Mouse (Mus musculus) adrenal gland, postnatal 0 days (tissue): ENCODE results near the gene Ankib1. TPM values are rescaled to one million over a fixed set of nuclear protein-coding genes. Genes with fewer than 3 reads are reported as not detected.

Source experiments
- microRNA-seq: library from miRNA; unstranded; fragments of <30 nt; microRNA quantifications from one replicate; pipeline ENCODE4, GENCODE M21; 2016; ENCODE audit warnings: borderline replicate concordance; ENCODE audit not compliant: insufficient number of aligned reads
- polyA plus RNA-seq: library from polyadenylated mRNA; unstranded; fragments of >200 nt; fragmentation: Nextera tagmentation; extraction: Ambion mirVana; gene quantifications from 2 replicates; pipeline ENCODE4 v1.2.1, GENCODE M21; 2015

Ankib1 gene
- 8.1 and 14.4 TPM in 2 replicates for polyA plus RNA-seq

DNA sequence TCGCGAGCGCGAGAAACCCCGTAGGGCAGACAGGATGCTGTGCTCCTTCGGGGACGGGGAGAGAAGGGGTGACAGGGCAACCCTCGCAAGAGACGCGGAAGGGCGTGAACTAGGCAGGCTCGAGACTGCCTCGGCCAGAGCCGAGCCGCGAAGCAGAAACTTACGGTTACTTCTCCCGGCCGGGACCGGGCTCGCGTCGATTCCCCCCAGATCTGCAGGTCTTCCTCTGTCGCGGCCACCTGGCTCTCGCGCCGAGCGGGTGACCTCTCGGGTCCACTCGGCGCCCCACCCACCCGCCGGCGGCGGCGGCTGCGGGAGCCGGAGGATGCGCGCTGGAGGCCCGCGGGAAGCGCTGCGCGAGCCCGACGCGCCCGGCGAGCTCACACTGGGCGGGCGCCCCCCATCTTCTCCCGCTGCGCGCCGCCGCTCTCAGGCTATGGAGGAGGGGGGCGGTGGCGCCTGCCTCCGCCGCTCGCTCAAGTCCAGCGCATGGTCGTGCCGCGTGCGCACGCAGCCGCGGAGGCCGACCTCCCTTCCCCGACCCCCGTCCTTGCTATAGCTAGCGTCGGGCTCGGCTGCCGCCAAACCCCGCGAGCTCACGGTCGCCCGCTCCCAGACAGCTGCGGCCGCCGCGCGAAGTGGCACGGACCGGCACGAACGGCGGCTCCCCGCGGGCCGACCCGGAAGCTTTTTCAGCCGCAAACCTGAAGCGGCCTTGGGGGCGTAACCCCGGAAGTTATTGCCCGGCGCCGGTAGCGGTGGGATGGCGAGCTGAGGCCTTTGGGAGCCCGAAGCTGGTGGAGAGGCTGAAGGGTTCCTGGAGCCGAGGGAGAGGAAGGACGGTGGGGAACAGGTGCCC, at the start of gene Ankib1, which contains the start of gene Krit1:
Gene Ankib1 (minus strand): TSS at position 493 of the 859 bp plus-strand sequence.
Gene Krit1 (plus strand): TSS at position 752 of the 859 bp plus-strand sequence.

GRCm38 (mm10) chr5:3845026-3845425, 42.3 kb upstream of the Ankib1 start, which contains the start of gene Lrrd1:
Gene Lrrd1 (plus strand): TSS chr5:3845173.

DNA sequence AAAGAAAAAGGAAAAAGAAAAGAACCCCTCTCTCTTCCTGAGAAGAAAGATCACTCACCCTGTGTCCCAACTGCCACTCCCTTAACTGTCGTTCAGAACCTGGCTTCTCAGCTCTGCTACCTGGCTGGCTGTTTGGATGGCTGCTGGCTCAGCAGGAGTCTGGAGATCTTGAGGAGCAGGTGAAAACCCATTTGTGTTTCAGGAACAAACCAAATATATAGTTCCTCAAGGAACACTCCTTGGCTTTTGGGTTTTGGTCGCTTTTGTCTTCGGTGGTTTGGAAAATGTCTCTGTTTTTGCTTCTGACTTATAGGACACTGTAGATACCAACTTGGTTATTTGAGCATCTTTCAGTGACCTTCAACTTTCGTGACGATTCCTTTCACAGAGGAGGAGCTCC, 145.6 kb downstream of the Ankib1 start, which contains the start of gene Gatad1:
Gene Gatad1 (minus strand): TSS at position 101 of the 400 bp plus-strand sequence.

DNA sequence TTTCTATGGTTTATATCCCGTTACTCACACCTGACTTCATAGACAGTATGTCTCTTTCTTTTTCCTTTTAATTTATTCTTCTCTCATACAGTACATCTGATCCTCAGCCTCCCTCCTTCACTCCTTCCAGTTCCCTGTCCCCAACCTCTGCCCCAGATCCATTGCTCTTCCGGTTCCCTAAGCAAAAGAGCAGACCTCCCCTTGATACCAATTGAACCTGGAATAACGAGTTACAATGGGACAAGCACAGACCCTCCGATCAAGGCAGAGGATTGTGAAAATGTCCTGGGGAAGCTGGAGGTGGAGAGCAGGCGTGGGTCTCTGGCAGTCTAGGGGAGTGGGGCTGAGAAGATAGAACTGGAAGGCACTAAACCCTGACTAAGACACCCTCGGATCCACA, 151.8 kb downstream of the Ankib1 start, which contains the start of gene Tmbim7:
Gene Tmbim7 (plus strand): TSS at position 301 of the 400 bp plus-strand sequence.

Small RNA genes lying within 50 kb of the gene (microRNA-seq; reads per million reads assigned to microRNA genes)
- not detected for gene Gm22926
- gene Gm26238: not detected

Other genes with a start within 250 kb of the Ankib1 start
- gene 1700109H08Rik, start 231.4 kb downstream of the Ankib1 start, polyA plus RNA-seq: 0.90 and 1.4 TPM in 2 replicates
- 7.9 and 16.1 TPM in 2 replicates for gene Pex1, start 206.9 kb downstream of the Ankib1 start, polyA plus RNA-seq
- gene Rbm48, start 206.3 kb downstream of the Ankib1 start, polyA plus RNA-seq: 6.5 and 11.8 TPM in 2 replicates
- not detected in 2 replicates for gene Tmbim7, start 151.7 kb downstream of the Ankib1 start, polyA plus RNA-seq
- 59.6 and 74.0 TPM in 2 replicates for gene Gatad1, start 145.7 kb downstream of the Ankib1 start, polyA plus RNA-seq
- gene Krit1, start 259 bp upstream of the Ankib1 start, polyA plus RNA-seq: 26.5 and 43.8 TPM in 2 replicates
- 0.08 TPM in 1 of 2 replicates, not detected in the other for gene Lrrd1, start 42.2 kb upstream of the Ankib1 start, polyA plus RNA-seq
- 8.4 and 9.8 TPM in 2 replicates for gene Mterf1a, start 91.0 kb upstream of the Ankib1 start, polyA plus RNA-seq
- gene Akap9, start 125.1 kb upstream of the Ankib1 start, polyA plus RNA-seq: 73.6 and 105 TPM in 2 replicates